Mouse (Mus musculus) left cerebral cortex, postnatal 14 days (tissue): ENCODE results near the gene Atl2. TPM values are rescaled to one million over a fixed set of nuclear protein-coding genes. Genes with fewer than 3 reads are reported as not detected.

ENCODE experiments used
- DNase-seq, 2 experiments: peaks; one replicate each; pipeline ENCODE4 v3.0.0; 2021 to 2022; ENCODE audit warnings: low spot score in 2 of 2, mixed read lengths in 1 of 2
- intact Hi-C: fragments of 180-260 bp; cut with DNase I; formaldehyde crosslinking; loops from one replicate; pipeline ENCODE4 v1.15.1; 2025
- total RNA-seq, 2 experiments: library from RNA; stranded (reverse); gene quantifications; 2 replicates each; pipeline ENCODE4 v1.2.3; 2021

Gene Atl2
- total RNA-seq, 2 experiments from 2014 or later: 64.0 to 65.9 TPM

- no peak for DNase-seq
- intact Hi-C loops: no loop called here
Observed at GRCm38 (mm10) chr17:79906791-79907494, 11.0 kb upstream of the Atl2 start.

GRCm38 (mm10) chr17:79904593-79904992, 8.7 kb upstream of the Atl2 start:
- no peak for DNase-seq
- intact Hi-C loops: no loop called here

- intact Hi-C loops: no loop called here
- DNase-seq: no peak
Observed at GRCm38 (mm10) chr17:79901207-79901606, 5.3 kb upstream of the Atl2 start.

GRCm38 (mm10) chr17:79898156-79898746, 2.3 kb upstream of the Atl2 start:
- DNase-seq: no peak
- intact Hi-C loops: loop anchor here (10.0 kb wide), 1 partner anchor 107 kb away; no protein-coding TSS in a partner anchor

GRCm38 (mm10) chr17:79897666-79898065, 1.7 kb upstream of the Atl2 start:
- intact Hi-C loops: loop anchor here (10.0 kb wide), 1 partner anchor 107 kb away; no protein-coding TSS in a partner anchor
- DNase-seq: no peak

GRCm38 (mm10) chr17:79894971-79895882, 696 bp downstream of the Atl2 start:
- intact Hi-C loops: loop anchor here (10.0 kb wide), 1 partner anchor 110 kb away; no protein-coding TSS in a partner anchor

GRCm38 (mm10) chr17:79894054-79894453, 1.9 kb downstream of the Atl2 start:
- intact Hi-C loops: loop anchor here (10.0 kb wide), 1 partner anchor 111 kb away; no protein-coding TSS in a partner anchor

More at GRCm38 (mm10) chr17:79894971-79895882, 696 bp downstream of the Atl2 start:
- peak; percentile 62 to 67 for DNase-seq

GRCm38 (mm10) chr17:79891944-79892343, 4.0 kb downstream of the Atl2 start:
- intact Hi-C loops: loop anchor here (10.0 kb wide), 1 partner anchor 113 kb away; no protein-coding TSS in a partner anchor
- no peak for DNase-seq

More at GRCm38 (mm10) chr17:79894054-79894453, 1.9 kb downstream of the Atl2 start:
- no peak for DNase-seq

GRCm38 (mm10) chr17:79887926-79888325, 8.0 kb downstream of the Atl2 start:
- DNase-seq: no peak
- intact Hi-C loops: no loop called here

- intact Hi-C loops: no loop called here
- DNase-seq: no peak
Observed at GRCm38 (mm10) chr17:79883198-79883597, 12.7 kb downstream of the Atl2 start.

GRCm38 (mm10) chr17:79865027-79865426, 30.9 kb downstream of the Atl2 start:
- intact Hi-C loops: no loop called here
- DNase-seq: no peak

- DNase-seq: no peak
- intact Hi-C loops: loop anchor here (5.0 kb wide), 2 partner anchors 138 to 333 kb away; no protein-coding TSS in a partner anchor
Observed at GRCm38 (mm10) chr17:79864503-79864902, 31.4 kb downstream of the Atl2 start.

- DNase-seq: peak in 1 of 2 experiments; percentile 30
- intact Hi-C loops: loop anchor here (5.0 kb wide), 2 partner anchors 140 to 335 kb away; no protein-coding TSS in a partner anchor
Observed at GRCm38 (mm10) chr17:79862038-79862437, 33.9 kb downstream of the Atl2 start.

GRCm38 (mm10) chr17:79855533-79855932, 40.4 kb downstream of the Atl2 start:
- intact Hi-C loops: loop anchor here (10.0 kb wide), 1 partner anchor 1031 kb away; no protein-coding TSS in a partner anchor
- DNase-seq: peak; percentile 39 to 40

- intact Hi-C loops: no loop called here
- no peak for DNase-seq
Observed at GRCm38 (mm10) chr17:79848385-79848784, 47.5 kb downstream of the Atl2 start.

- no peak for DNase-seq
- intact Hi-C loops: no loop called here
Observed at GRCm38 (mm10) chr17:79846182-79846581, 49.7 kb downstream of the Atl2 start.

GRCm38 (mm10) chr17:79845695-79846094, 50.2 kb downstream of the Atl2 start:
- intact Hi-C loops: no loop called here
- DNase-seq: no peak

GRCm38 (mm10) chr17:79840254-79841238, 55.4 kb downstream of the Atl2 start:
- peak; percentile 78 to 84 for DNase-seq
- intact Hi-C loops: loop anchor here (1.0 to 2.0 kb wide), 2 partner anchors 142 to 180 kb away; no protein-coding TSS in a partner anchor
